ENCODE assay signal across 8 mouse cellular contexts in genomic region chr5:149245965-149246470, GRCm38 (mm10). TPM values are rescaled to one million over a fixed set of nuclear protein-coding genes. Genes with fewer than 3 reads are reported as not detected.
A peak's percentile ranks its signal among the peaks of the same experiment; 100 is the strongest.
DNase-seq lines count a peak whose midpoint lies in the region; ATAC-seq and TF ChIP-seq lines count a peak whose summit lies in the region.

No protein-coding gene starts in this region.

- H3K9me3 ChIP-seq in heart, embryonic 10.5 days = no peaks in the 10 kb centered on the region
- H3K9me3 ChIP-seq in kidney, embryonic 15.5 days (replicated peaks) = no peaks in the 10 kb centered on the region; the same call in 1 of the 2 replicates

- H3K36me3 ChIP-seq in heart, embryonic 10.5 days = 0 out of 2 replicates have a peak, but pooled peaks cover 2% of the 10 kb centered on the region
- no peaks in the 10 kb centered on the region for H3K36me3 ChIP-seq in kidney, embryonic 15.5 days
- H3K36me3 ChIP-seq in small intestine, adult 2 months (ENCODE audit: control insufficient read depth, insufficient read depth, low read length) = no peaks in the 10 kb centered on the region

- TF ChIP-seq POLR2A in small intestine, adult 2 months (IDR thresholded peaks at IDR 0.05; ENCODE audit: low read depth, low read length) = no peak

- no peaks in the 10 kb centered on the region for H3K27me3 ChIP-seq in heart, embryonic 10.5 days (ENCODE audit: insufficient read depth, poor library complexity, severe bottlenecking)
- H3K27me3 ChIP-seq in kidney, embryonic 15.5 days = no peaks in the 10 kb centered on the region
- H3K27me3 ChIP-seq in small intestine, adult 2 months (ENCODE audit: control insufficient read depth, insufficient read depth, low read length) = no peaks in the 10 kb centered on the region

- peak overlapping the region; percentile 56 for H3K4me2 ChIP-seq in kidney, embryonic 15.5 days

- WGBS in heart, embryonic 10.5 days = 5% methylated on average over 16 of the region's 16 CpGs
- 16% methylated on average over 16 of the region's 16 CpGs for WGBS in kidney, embryonic 15.5 days
- WGBS in small intestine, adult 2 months = 6% methylated on average over 16 of the region's 16 CpGs

- peak; percentile 85 for ATAC-seq in kidney, embryonic 15.5 days (replicated peaks; ENCODE audit: low FRiP score)

- H3K9ac ChIP-seq in kidney, embryonic 15.5 days = peak overlapping the region; percentile 12; the same call in 1 of the 2 replicates

- H3K4me3 ChIP-seq in heart, embryonic 10.5 days = peak overlapping the region; percentile 55
- H3K4me3 ChIP-seq in kidney, embryonic 15.5 days (replicated peaks) = peak overlapping the region; percentile 19
- peak overlapping the region; percentile 54 for H3K4me3 ChIP-seq in small intestine, adult 2 months (ENCODE audit: low read depth, low read length)

- no peak for TF ChIP-seq CTCF in small intestine, adult 2 months (IDR thresholded peaks at IDR 0.05; ENCODE audit: extremely low read depth, insufficient read length, insufficient replicate concordance, low read depth, low read length)

- peaks cover 33% of the 10 kb centered on the region for H3K4me1 ChIP-seq in heart, embryonic 10.5 days
- H3K4me1 ChIP-seq in kidney, embryonic 15.5 days = peaks cover 15% of the 10 kb centered on the region
- peaks cover 16% of the 10 kb centered on the region for H3K4me1 ChIP-seq in small intestine, adult 2 months (ENCODE audit: control insufficient read depth, insufficient read depth, insufficient read length, low read length)

- peak; percentile 42 for DNase-seq in adrenal gland, postnatal 10 days
- no peak for DNase-seq in adrenal gland, adult 8-10 months
- DNase-seq in c-Kit-positive CD71-positive TER-119-positive erythroid progenitor cells, embryonic 14.5 days (ENCODE audit: low spot score) = peak; percentile 75
- peak; percentile 93 for DNase-seq in heart, embryonic 10.5 days (ENCODE audit: low spot score)
- peak; percentile 56 for DNase-seq in lung, postnatal 14 days
- no peak for DNase-seq in cerebellum, adult 8-10 months

- peak overlapping the region; percentile 88 for H3K27ac ChIP-seq in heart, embryonic 10.5 days
- H3K27ac ChIP-seq in kidney, embryonic 15.5 days = peak overlapping the region; percentile 33; the same call in 1 of the 2 replicates
- H3K27ac ChIP-seq in small intestine, adult 2 months (ENCODE audit: insufficient read depth, low read depth, low read length) = peak overlapping the region; percentile 82

RNA-seq across cellular contexts. Expression of gene Alox5ap, which starts 18.5 kb away (rescaled TPM):
- total RNA-seq in adrenal gland, postnatal 10 days (2021) = 10 to 100 TPM; 10.3 to 15.3 TPM
- 10 to 100 TPM; 14.1 to 24.7 (median 21.0) TPM for total RNA-seq in adrenal gland, adult 8-10 months (2022)
- 4.3 and 4.5 TPM in 2 replicates for polyA plus RNA-seq in heart, embryonic 10.5 days (2016; fragmentation: Nextera tagmentation; extraction: Ambion mirVana)
- 12.4 and 13.3 TPM in 2 replicates for polyA plus RNA-seq in kidney, embryonic 15.5 days (2015; fragmentation: Nextera tagmentation; extraction: Ambion mirVana)
- 12.3 and 21.8 TPM in 2 replicates for polyA plus RNA-seq in small intestine, adult 2 months (2012; rRNA removed)

Comparison
In these comparisons a context has a peak if more than half of its experiments do, and no peak if none do; other contexts are left out.
1. DNase-seq: peak in adrenal gland, postnatal 10 days (single experiment), c-Kit-positive CD71-positive TER-119-positive erythroid progenitor cells, embryonic 14.5 days (single experiment), heart, embryonic 10.5 days (single experiment) and lung, postnatal 14 days (single experiment); none in adrenal gland, adult 8-10 months (single experiment) and cerebellum, adult 8-10 months (single experiment).
2. H3K27ac ChIP-seq: peak in every context shown above with its lines; median percentile 88 in heart, embryonic 10.5 days; 82 in small intestine, adult 2 months; 33 in kidney, embryonic 15.5 days.
3. Peak in every context shown above with its lines, with median percentiles within 50 percentile points of each other: H3K4me3 ChIP-seq.